Mouse (Mus musculus) G1E-ER4 (cell line): ENCODE data around the gene Dnah2. TPM values are rescaled to one million over a fixed set of nuclear protein-coding genes. Genes with fewer than 3 reads are reported as not detected.

ENCODE experiments used
- GATA1 ChIP-seq: IDR thresholded peaks from one replicate; pipeline ENCODE4 v1.8.0; 2012; ENCODE audit warnings: low read length, inconsistent platforms
- polyA plus RNA-seq: library from polyadenylated mRNA; stranded (reverse); fragments of >175 nt; gene quantifications from 2 replicates; pipeline ENCODE4 v1.2.3, GENCODE M21; 2012

Dnah2 gene
- polyA plus RNA-seq, 1 experiment, result 0.01 TPM

DNA sequence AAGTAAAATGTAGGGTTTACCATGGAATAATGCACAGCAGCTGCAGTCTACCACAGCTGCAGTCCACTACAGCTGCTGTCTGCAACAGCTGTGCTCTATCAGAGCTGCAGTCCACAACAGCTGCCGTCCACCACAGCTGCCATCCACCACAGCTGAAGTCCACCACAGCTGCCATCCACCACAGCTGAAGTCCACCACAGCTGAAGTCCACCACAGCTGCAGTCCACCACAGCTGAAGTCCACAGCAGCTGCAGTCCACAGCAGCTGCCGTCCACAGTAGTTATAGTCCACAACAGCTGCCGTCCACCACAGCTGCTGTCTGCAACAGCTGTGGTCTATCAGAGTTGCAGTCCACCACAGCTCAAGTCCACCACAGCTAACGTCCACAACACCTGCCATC lies 89.0 kb downstream of the Dnah2 start:
- TF ChIP-seq GATA1, result no peak

DNA sequence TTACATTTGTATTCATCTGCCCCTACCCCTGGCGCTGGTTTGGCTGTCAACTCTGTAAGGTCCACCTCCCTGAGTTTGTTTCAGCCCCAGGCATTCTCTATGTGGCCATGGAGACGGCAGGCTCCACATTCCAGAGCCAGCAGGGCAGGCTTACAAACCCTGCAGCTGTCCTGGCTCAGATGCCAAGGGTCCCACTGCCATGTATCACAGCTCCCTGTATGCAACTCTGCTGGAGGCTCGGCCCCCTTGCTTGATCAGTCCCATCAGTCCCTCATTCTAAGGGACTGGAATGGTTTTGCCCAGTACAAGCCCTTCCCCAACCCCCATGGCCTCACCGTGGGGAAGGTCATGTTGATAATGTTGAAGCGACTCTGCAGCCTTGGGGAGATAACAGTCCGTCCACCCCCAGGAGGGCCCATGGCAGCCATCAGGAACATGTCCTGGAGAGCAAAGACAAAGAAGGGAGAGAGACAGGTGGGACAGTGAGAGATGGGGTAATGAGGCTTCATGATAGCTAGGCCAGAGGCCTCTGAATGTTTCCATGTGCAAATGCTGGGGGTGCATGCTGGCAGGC lies 91.8 kb downstream of the Dnah2 start:
- no peak for TF ChIP-seq GATA1

DNA sequence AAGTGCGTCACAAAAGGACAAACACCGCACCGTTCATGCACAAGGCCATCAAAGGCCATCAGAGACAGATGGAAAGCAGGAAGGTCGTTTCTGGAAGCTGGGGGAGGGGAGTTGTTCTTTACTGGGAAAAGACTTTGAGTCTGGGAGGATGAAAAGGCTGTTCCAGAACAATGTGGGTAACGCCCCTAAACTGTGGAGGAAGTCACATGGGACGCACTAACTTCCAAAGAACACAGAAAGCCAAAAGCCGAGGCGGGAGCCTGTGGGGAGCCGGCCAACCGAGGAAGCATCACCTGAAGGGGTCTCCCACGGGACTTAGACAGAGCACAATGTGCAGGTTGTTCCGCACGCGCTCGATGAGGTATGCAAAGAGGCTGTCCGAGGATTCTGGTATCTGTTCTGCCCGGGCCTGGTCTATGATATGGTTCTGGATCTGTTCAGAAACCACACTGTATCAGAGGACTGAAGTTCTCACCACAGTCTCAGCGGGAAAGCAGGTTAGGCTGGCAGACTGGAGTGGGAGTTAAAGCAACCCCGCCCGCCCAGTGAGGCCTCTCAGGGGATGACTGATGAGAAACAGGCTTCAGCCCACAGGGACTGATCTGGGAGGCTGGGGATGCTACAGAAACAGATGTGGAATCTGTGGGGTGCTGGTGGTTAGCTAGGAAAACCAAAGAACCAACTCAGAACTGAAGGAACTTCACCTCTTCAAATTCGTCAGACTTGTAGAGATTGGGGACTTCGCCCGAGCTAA lies 96.6 kb downstream of the Dnah2 start:
- TF ChIP-seq GATA1, result no peak

DNA sequence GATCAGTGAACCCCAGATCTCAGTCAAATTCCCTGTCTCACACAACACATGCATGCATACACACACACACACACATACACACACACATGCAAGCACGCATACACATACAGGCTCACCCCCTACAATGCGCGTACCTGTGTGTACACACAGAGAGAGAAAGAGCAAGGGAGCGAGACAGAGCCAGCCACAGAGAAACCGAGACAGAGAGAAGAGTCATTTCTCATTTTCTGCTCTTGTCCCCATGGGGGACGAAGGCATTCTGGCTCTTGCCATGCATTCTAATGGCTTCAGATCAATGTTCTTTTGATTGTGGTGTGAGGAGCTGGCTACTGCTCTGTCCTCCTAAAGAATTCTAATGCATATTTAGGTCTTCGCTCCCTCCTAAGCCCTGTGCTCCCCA lies 101.6 kb downstream of the Dnah2 start:
- TF ChIP-seq GATA1, result no peak

DNA sequence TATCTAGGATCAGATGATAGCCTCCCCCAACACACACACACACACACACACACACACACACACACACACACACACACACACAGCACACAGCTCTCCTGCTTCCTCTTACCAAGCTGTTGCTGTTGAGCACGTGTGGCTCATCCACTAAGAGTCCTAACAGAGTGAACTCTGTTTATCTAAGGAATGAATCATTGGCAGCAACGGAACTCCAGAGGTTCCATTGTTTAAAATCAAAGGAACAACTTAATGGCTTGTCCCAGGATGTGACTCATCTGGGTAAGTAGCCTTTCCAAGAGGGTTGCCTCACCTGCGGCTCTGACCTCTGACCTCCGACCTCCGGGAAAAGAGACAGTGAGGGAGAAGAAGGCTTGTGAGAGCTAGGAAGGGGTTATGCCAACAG lies 105.6 kb downstream of the Dnah2 start:
- TF ChIP-seq GATA1, result no peak

DNA sequence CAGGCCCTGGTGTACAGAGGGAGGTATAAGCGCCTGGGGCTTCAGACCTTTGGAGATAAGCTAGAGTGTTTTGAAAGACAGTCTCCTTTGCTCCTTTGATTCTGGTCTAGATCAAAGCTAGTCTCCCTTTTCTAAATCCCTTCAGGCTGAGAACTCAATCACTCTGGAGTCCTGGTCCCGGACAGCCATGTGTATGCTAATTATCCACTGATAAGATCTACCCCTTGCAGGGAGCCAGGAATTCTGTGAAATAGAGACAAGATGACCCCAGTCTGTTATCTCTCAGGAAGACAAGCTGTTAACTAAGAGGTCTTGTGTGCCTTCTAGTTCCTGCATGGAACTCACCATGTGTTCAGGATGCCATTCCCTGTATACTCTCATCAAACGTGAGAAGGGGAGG lies 111.6 kb downstream of the Dnah2 start:
- TF ChIP-seq GATA1, result no peak

DNA sequence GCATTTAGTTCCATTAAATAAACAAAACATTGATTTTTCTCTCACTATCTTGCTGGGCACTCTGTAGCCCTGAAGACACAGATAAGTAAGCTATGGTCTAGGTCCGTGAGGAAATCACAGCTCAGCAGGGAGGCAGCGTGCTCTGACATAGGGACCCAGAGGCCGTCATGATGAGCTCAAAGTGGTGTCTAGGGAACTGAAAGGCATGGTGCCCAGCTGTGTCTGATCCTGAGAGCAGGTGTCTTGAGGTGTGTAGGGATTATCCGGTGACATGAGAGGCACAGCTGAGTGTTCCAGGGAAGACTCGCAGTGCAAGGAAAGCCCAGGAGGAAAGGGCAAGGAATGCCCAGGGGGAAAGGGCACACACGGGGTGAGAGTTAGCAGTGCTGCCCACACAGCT lies 115.7 kb downstream of the Dnah2 start:
- TF ChIP-seq GATA1, result no peak

DNA sequence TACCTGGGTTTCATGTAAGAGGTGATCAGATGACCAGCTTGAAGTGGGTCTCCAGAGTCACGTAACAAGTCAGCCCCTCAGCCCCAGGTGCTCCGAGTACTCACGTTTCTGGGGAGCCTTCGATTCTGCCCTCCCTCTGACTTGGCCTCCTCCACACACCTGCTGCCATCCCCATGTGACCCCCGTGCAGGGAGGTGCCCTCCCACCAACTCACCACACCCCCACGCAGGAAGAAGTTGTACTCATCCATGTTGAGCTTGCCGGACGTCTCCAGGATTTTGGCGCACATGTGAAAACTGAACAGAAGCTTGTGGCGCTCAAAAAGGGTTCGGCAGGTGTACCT lies 116.3 kb downstream of the Dnah2 start:
- no peak for TF ChIP-seq GATA1

DNA sequence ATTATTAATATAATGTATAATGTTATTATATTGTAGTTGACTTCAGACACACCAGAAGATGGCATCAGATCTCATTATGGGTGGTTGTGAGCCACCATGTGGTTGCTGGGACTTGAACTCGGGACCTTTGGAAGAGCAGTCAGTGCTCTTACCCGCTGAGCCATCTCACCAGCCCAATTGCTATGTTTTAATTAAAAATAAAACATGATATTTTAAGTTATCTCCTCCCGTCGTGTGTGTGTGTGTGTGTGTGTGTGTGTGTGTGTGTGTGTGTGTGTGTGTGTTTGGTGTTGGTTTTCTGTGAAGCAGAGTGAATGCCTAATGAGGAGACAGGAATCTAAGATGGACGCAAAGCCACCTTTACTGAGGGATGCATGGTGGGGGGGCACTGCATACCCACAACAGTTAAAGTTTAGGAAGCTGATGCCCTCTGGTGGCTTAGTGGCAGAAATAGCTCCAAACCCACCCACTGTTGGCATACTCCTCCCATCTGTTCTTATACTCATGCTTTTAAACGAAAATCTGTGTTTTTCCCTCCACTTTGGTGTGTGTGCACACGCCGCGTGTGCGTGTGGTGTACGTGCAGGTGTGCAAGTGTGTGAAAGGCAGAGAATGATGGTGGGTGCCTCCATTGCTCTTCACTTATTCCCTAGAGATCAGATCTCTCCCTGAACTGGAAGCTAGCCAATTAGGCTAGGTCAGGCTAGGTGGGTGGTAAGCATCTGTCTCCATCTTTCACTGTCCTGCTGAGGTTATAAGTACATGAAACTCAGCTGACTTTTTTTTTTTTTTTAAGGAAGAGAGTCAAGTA lies 116.9 kb downstream of the Dnah2 start:
- no peak for TF ChIP-seq GATA1

DNA sequence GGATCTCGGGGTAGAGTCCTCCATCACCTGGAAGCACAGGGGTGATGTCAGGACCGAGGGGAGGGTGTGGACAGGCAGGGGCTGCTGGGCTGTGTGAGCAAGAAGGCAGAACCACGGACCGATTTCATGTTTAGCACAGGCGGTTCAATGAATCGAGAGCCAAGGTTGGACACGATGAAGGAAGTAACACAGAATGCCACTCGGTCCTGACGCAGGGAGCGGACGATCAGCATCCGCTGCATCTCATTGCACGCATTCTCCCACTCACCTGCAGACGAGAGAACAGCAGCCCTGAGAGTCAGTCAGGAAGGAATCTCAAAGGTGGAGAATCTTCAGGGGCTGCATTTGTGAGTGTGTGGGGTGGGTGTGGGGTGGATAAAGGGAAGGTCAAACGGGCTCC lies 118.3 kb downstream of the Dnah2 start:
- no peak for TF ChIP-seq GATA1

DNA sequence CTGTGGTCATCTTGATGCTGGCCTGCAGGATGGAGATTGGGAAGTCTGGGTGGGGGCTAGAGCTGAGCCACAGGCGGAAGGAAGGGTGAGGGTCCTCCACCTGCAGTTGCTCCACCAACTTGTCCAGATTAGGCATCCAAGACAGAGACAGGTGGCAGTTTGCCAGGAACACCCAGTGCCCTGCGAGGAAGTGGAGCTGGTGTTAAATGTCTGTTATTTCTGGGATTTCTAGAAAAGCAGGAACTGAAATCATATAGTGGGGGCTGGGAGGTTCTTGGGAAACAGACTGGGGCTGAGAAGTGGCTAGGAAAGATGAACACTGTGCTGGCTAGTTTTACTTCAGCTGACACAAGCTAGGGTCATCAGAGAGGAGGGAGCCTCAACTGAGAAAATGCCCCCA lies 119.6 kb downstream of the Dnah2 start:
- no peak for TF ChIP-seq GATA1

DNA sequence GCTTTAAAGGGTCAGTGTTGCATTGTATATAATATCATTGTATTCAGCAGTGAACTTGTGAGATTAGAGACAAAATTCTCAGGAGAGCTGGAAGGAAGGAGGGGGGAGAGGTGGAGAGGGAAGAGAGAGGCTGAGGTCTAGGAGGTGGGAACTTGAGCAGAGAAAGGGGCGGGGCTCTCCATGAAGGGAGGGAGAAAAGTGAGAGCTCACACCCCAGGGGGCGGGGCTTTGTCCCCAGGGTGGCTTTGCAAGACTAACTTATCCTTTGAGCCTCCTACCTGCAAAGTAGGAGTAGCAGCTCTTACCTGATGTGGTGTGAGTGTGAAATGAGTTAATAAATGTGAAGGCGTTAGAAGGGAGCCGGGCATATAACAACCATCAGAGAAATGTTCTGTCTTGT lies 120.2 kb downstream of the Dnah2 start:
- TF ChIP-seq GATA1, result no peak

DNA sequence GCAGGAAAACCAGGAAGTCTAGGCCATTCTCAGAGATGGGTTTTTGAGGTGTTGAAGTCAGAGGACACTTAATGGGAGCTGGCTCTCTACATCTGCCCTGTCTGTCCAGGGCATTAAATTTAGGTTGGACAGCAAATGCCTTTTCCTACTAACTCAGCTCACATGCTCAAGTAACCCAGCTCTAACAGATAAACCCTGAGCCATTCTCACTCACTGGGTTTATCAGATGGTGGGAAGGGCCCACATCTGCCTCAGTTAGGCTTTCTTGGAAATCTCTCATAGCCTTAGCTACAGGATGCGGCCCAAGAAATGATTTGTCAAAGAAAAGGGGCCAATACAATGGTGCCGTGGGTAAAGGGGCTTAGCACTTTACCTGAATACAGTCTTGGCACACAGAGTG lies 122.7 kb downstream of the Dnah2 start:
- no peak for TF ChIP-seq GATA1

DNA sequence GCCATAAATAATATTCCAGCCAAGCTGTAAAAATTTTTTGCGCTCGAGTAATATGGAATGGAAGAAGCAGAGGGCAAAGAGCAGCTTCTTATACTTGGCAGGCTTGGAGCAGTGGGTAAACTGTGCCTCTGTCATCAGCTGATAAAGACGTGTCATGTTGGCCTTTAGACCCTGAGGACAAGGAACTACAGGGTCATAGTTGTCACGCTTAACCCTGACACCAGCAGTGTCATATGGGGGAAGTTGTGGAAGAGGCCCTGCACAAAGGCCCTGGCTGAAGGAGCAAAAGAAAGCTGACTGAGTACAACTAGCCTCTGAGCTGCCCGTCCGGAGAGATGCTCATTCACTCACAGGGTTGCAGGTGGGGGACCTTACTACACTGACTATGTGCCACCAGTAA lies 125.0 kb downstream of the Dnah2 start:
- TF ChIP-seq GATA1, result no peak

DNA sequence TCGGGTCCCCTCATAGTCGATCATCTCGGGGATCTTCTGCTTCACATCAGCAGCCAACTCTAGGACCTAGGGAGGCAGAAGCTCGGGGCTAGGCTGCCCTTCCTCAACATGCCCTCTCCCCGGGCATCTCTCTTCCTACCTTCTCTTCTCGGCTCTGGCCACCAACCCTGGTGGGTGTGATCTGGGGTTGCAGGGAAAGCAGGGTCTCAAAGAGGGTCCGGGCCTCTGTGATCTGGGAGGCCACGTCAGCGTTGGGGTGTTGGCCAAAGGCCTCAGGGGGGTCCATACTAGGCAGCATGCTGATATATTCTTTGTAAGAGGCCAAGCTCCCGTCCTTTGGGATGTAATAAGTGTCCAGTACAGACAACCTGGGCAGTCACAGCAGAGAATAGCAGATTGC lies 126.1 kb downstream of the Dnah2 start:
- no peak for TF ChIP-seq GATA1

DNA sequence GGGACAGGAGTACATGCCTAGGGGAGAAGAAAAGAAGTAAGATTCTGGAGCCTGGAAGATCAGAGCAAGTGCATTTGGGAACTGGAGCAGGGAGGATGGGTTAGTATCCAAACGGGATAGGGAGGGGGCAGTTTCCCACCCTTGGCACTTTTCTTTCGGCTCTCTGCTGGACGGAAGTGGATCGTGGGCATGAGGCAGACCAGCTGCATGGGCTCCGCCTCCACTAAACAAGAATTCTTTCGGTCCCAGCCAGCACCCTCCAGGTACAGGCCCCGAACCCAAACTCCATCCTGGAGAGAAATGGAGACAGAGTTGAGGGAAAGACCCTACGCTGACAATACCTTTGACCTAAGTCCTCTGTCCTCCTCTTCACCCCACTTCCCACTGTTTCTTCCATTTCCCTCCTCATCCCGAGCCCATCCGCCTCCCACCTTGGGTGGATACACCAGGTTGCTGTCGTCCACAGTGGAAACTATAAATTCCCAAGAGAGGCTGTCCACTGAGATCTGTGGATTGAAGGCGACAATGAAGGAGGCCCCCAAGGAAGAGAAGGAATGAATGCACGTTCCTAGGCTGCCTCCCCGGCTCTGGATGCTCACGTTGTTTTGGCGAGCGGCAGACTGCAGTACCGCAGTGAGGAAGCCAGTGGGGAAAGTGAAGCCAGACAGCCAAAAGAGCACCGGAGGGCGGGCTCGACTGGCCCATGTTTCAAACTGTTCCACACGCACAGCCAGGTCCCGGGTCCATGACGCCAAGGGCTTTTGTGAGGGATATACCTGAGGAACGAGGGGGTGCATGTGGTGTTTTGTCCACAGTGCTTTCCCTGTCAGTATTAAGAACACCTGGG lies 127.6 kb downstream of the Dnah2 start:
- no peak for TF ChIP-seq GATA1

DNA sequence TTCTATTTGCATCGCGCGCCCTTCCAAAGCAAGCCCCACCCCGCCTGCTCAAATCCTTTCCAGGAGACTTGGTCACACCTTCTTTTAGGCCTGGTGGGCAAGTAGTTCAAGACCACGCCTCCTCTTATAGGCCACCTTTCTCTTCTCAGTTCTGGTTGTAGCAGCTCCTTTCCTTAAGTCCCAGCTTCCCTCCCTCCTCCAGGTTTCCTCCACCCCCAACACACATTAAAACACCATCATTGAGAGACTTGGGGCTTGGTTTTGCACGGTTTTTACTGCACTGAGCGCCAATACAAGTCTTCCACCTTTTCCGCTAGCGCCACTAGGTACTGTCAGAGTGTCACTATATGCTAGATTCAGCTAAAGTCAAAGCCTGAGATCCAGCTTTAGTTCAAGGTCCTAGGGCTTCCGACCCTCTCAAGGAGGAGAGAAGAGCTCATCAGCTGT lies 128.3 kb downstream of the Dnah2 start:
- no peak for TF ChIP-seq GATA1
